Mouse (Mus musculus) forebrain, embryonic 14.5 days (tissue): Measurements from ENCODE around the gene Acot2. TPM values are rescaled to one million over a fixed set of nuclear protein-coding genes. Genes with fewer than 3 reads are reported as not detected.
"Not testable (repeated sequence)": the region's sequence is repeated elsewhere in the genome, so short reads cannot be mapped to it uniquely, and the experiment has no call there.

ENCODE experiments used
- ATAC-seq: fragments of 200-750 bp; cut with Nextera tagmentation; 2 replicates; pipeline ENCODE4 v1.8.0; 2017; ENCODE audit warnings: mild to moderate bottlenecking, moderate library complexity
- DNase-seq: peaks from one replicate; pipeline ENCODE4 v3.0.0-alpha.2; 2015; ENCODE audit warnings: low spot score
- H3K27ac ChIP-seq: fragments of 300-500 bp; sonication (generic); 2 replicates; pipeline ENCODE4 v1.5.1; 2014; ENCODE audit warnings: low read depth, mild to moderate bottlenecking, control low read depth, low read length, moderate library complexity
- H3K27me3 ChIP-seq: fragments of 300-500 bp; sonication (generic); replicated peaks from 2 replicates; pipeline ENCODE4 v1.6.1; 2014; ENCODE audit warnings: low read length, control low read depth, mixed read lengths; ENCODE audit not compliant: control insufficient read depth, insufficient read depth
- H3K36me3 ChIP-seq: fragments of 300-500 bp; sonication (generic); 2 replicates; pipeline ENCODE4 v1.6.1; 2014; ENCODE audit warnings: low read length, control low read depth; ENCODE audit not compliant: control insufficient read depth, insufficient read depth
- H3K4me1 ChIP-seq: fragments of 300-500 bp; sonication (generic); 2 replicates; pipeline ENCODE4 v1.6.1; 2014; ENCODE audit warnings: antibody characterized with exemption, low read length, control low read depth; ENCODE audit not compliant: control insufficient read depth, insufficient read depth
- H3K4me2 ChIP-seq: fragments of 300-500 bp; sonication (generic); 2 replicates; pipeline ENCODE4 v1.6.1; 2014; ENCODE audit warnings: mild to moderate bottlenecking, control low read depth, low read length
- H3K4me3 ChIP-seq: fragments of 300-500 bp; sonication (generic); 2 replicates; pipeline ENCODE4 v1.5.1; 2014; ENCODE audit warnings: low read depth, low read length, control low read depth
- H3K9ac ChIP-seq: fragments of 300-500 bp; sonication (generic); 2 replicates; pipeline ENCODE4 v1.6.1; 2014; ENCODE audit warnings: mild to moderate bottlenecking, low read length, control low read depth, moderate library complexity
- H3K9me3 ChIP-seq: fragments of 300-500 bp; sonication (generic); replicated peaks from 2 replicates; pipeline ENCODE4 v1.6.1; 2016; ENCODE audit warnings: low read length, control low read depth, mixed read lengths; ENCODE audit not compliant: control insufficient read depth
- WGBS: fragments of 180-500 bp; shearing (Covaris S2); extraction: QIAGEN DNeasy Blood & Tissue Kit; methylation state at CpG from one replicate; pipeline ENCODE4 v1.1.7; 2014; 5-methylcytosine and 5-hydroxymethylcytosine counted together
- polyA plus RNA-seq: library from polyadenylated mRNA; unstranded; fragments of >200 nt; fragmentation: Nextera tagmentation; extraction: Ambion mirVana; gene quantifications from 2 replicates; pipeline ENCODE4 v1.2.1, GENCODE M21; 2014

The Acot2 gene
- polyA plus RNA-seq, 1 experiment from 2014 or later: 4.3 TPM

- ATAC-seq, H3K4me1 ChIP-seq, H3K27me3 ChIP-seq, H3K4me2 ChIP-seq, H3K4me3 ChIP-seq, H3K9ac ChIP-seq, H3K9me3 ChIP-seq, H3K27ac ChIP-seq, DNase-seq, H3K36me3 ChIP-seq: not testable (repeated sequence)
- 93% methylated on average over 4 of the region's 4 CpGs for WGBS
These were observed 34.6 kb downstream of the Acot2 start for GRCm38 (mm10) chr12:84022266-84022665.

DNA sequence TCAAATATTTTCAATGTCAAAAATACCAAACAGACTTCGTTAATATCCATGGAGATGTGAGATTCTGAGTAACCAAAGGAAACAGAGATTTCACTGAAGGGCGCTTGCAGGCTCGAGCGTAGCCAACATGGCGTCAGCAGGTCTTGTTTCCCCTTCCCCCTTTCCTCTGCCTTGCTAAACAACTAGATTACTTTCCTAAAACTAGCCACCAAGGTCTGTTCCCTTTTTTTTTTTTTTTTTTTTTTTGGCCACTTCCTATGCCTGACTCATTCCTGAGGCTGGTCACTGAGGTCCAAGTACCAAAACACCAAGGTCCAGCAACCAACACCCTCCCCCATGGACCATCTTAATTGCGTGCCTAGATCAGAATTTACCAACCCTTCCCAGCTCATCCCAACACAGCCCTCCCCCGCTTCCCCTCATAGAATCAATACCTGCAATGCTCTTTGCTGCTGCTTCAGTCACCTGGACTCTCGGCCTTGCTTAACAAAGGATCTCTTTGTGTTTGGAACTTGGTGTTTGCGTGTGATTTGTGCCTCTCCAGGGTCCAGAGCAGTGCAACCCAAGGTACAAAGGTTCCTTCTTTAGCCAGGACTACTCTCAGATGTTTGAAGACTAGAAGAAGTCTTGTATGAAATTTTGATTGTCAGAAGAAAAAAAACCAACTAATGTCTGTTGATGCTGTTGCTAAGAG, 35.5 kb downstream of the Acot2 start:
- no peaks in the 10 kb centered on the region for H3K4me1 ChIP-seq
- H3K27ac ChIP-seq: no peak overlapping the region
- ATAC-seq (no peak), DNase-seq (no peak)
- H3K27me3 ChIP-seq: no peaks in the 10 kb centered on the region
- 79% methylated on average over 9 of the region's 9 CpGs for WGBS
- no peaks in the 10 kb centered on the region for H3K36me3 ChIP-seq
- no peak overlapping the region for H3K4me3 ChIP-seq
- no peaks in the 10 kb centered on the region for H3K9me3 ChIP-seq
- no peak overlapping the region for H3K4me2 ChIP-seq
- no peak overlapping the region for H3K9ac ChIP-seq

DNA sequence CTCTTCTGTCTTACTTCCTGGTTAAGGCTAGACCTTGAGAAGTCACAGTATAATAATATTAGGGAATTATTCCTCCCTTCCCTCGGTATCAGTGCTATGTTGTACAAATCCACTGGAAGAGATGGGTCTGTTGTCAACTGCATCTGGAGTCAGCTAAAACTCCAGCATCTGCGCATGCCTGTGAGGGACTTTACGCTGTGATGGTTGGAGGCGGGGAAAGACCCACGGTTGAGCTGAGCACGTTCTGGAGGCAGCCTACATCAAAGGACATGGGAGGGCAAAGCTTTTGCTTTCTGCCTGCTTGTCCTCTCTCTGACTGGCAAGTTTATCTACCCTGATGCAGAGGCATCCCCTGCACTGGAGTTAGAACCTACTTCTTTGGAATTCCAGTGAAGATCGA, 38.2 kb downstream of the Acot2 start:
- no peaks in the 10 kb centered on the region for H3K9me3 ChIP-seq
- no peak overlapping the region for H3K4me3 ChIP-seq
- H3K4me2 ChIP-seq: no peak overlapping the region
- H3K27ac ChIP-seq: no peak overlapping the region
- no peaks in the 10 kb centered on the region for H3K27me3 ChIP-seq
- WGBS: 94% methylated on average over 7 of the region's 7 CpGs
- H3K9ac ChIP-seq: no peak overlapping the region
- ATAC-seq (no peak), DNase-seq (no peak)
- no peaks in the 10 kb centered on the region for H3K4me1 ChIP-seq
- no peaks in the 10 kb centered on the region for H3K36me3 ChIP-seq

DNA sequence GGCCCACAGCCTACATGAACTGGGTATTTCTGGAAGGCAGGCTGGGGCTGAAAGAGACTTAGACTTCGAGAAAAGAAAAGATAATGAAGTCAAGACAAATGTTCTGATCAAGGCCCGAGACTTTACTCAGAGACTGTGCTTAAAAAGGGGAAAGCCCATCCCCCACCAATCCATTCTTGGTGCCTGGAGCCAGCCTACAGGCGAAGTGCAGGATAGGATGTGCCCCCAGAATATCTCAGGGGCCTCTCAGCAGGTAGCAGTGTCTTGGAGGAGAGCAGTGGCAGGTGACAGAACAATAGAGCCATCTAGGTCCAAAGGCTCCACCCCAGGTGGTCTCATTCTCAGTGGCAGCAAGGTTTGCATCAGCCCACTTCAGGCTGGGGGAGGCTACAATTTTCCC, 40.7 kb downstream of the Acot2 start:
- H3K4me2 ChIP-seq, H3K9me3 ChIP-seq, ATAC-seq, H3K36me3 ChIP-seq, H3K4me1 ChIP-seq, DNase-seq, H3K27ac ChIP-seq, H3K9ac ChIP-seq, H3K4me3 ChIP-seq, H3K27me3 ChIP-seq: not testable (repeated sequence)
- 34% methylated on average over 3 of the region's 3 CpGs for WGBS

GRCm38 (mm10) chr12:84029043-84029442, 41.4 kb downstream of the Acot2 start:
- not testable (repeated sequence) for H3K4me1 ChIP-seq, H3K36me3 ChIP-seq, ATAC-seq, DNase-seq, H3K9ac ChIP-seq, H3K27me3 ChIP-seq, H3K4me3 ChIP-seq, H3K4me2 ChIP-seq, H3K9me3 ChIP-seq, H3K27ac ChIP-seq
- 84% methylated on average over 1 of the region's 1 CpGs for WGBS

DNA sequence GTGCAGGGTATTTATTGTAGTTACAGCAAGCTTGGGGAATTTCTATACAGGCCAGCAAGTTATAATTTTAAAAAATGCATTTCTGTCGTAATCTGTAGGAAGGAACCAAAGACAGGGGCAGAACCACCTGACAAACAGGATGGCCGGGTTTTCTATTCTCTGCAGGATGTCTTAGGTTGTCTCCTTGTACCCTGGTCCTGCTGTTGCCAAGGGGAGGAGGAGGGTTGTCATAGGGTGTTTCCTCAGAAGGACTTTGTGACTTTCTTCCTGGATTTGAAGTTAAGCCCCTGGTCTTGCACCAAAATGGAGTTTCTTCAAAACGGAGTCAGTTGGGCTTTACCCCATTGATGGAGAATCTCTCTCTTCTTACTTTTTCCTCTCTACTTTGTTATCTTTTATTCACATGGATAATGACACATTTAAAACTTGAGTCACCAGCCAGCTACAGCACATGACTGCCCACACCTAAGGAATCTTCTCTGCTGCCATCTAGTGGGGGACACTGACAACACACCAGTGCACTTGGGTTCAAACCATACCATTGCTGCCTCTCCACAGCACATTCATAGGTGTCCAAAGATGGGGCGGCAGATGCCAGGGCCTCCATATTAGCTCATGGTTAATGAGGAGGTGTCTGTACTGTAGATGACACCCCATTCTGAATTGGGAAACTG, 43.1 kb downstream of the Acot2 start:
- H3K36me3 ChIP-seq: no peaks in the 10 kb centered on the region
- no peak overlapping the region for H3K4me2 ChIP-seq
- no peak overlapping the region for H3K27ac ChIP-seq
- H3K4me3 ChIP-seq: no peak overlapping the region
- no peak overlapping the region for H3K9ac ChIP-seq
- H3K9me3 ChIP-seq: no peaks in the 10 kb centered on the region
- WGBS: 68% methylated on average over 4 of the region's 4 CpGs
- H3K4me1 ChIP-seq: no peaks in the 10 kb centered on the region
- H3K27me3 ChIP-seq: no peaks in the 10 kb centered on the region
- ATAC-seq (peak; percentile 80), DNase-seq (peak; percentile 84)

DNA sequence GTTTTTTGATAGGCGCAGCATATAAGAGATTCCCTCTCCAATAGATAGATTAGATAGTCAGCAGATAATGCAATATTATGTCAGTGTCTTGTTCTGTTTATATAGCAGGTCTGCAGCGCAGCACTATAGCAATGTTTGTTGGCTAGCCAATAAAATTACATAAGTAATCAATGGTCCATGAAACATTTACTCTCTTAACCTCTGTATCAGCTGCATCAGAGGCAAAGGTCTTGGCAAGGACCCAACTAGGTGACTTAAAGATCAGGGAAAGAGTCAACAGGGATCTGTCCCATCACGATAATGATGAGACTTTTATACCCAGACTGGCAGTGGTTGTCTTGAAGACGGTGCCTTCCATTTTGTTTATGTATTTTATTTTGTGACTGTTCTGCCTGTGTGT, 45.2 kb downstream of the Acot2 start:
- H3K9ac ChIP-seq: no peak overlapping the region
- H3K4me3 ChIP-seq: no peak overlapping the region
- H3K9me3 ChIP-seq: no peaks in the 10 kb centered on the region
- ATAC-seq: no peak
- H3K36me3 ChIP-seq: no peaks in the 10 kb centered on the region
- H3K4me1 ChIP-seq: no peaks in the 10 kb centered on the region
- WGBS: 90% methylated on average over 4 of the region's 4 CpGs
- DNase-seq: no peak
- no peak overlapping the region for H3K4me2 ChIP-seq
- H3K27me3 ChIP-seq: no peaks in the 10 kb centered on the region; the same call in 1 of the 2 replicates
- H3K27ac ChIP-seq: no peak overlapping the region

- not testable (repeated sequence) for H3K27ac ChIP-seq, ATAC-seq, H3K4me3 ChIP-seq, H3K9ac ChIP-seq, H3K27me3 ChIP-seq, H3K36me3 ChIP-seq, DNase-seq, H3K4me1 ChIP-seq, H3K9me3 ChIP-seq, H3K4me2 ChIP-seq
- WGBS: 85% methylated on average over 2 of the region's 2 CpGs
These were observed 45.6 kb downstream of the Acot2 start for GRCm38 (mm10) chr12:84033302-84033701.

- DNase-seq (no peak), ATAC-seq (no peak)
- Histone ChIP-seq H3K4me3 (no peak overlapping the region), H3K9ac (no peak overlapping the region), H3K9me3 (no peaks in the 10 kb centered on the region), H3K36me3 (no peaks in the 10 kb centered on the region), H3K4me1 (no peaks in the 10 kb centered on the region), H3K27me3 (no peaks in the 10 kb centered on the region; the same call in 1 of the 2 replicates), H3K4me2 (no peak overlapping the region), H3K27ac (no peak overlapping the region)
- WGBS: 80% methylated on average over 4 of the region's 4 CpGs
These were observed 46.4 kb downstream of the Acot2 start for GRCm38 (mm10) chr12:84034108-84034507.
